Mouse (Mus musculus): ENCODE measurements around the gene Ccndbp1. TPM values are rescaled to one million over a fixed set of nuclear protein-coding genes. Genes with fewer than 3 reads are reported as not detected.

Gene Ccndbp1
- polyA plus RNA-seq, 1 experiment from 2014 or later = 42.9 TPM

DNA sequence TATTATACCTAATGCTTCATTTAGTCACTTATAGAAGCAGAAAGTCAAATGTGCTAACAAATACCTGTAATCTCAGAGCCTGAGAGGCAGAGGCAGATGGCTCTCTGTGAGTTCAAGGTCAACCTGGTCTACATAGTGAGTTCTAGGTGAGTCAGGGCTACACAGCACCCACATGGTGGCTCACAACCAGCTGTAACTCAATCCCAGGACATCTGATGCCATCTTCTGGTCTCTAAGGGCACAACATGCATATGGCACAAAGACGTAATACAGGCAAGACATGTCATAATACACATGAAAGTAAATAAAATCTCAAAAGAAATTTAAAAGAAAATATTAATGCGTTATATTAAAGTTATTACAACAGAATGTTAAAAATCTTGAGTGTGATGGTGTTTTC is 4.6 kb upstream of the Ccndbp1 start:
- Histone ChIP-seq H3K4me2 (no peak overlapping the region), H3K4me1 (replicated peaks) (no peaks in the 10 kb centered on the region)
- 61% methylated on average over 2 of the region's 2 CpGs for WGBS

GRCm38 (mm10) chr2:121004018-121004811 is 4.0 kb upstream of the Ccndbp1 start:
- 77% methylated on average over 7 of the region's 7 CpGs for WGBS
- ATAC-seq (replicated peaks; ENCODE audit: insufficient number of reproducible peaks, insufficient read depth, low FRiP score, low read depth) = no peak

More for the DNA sequence above, 4.6 kb upstream of the Ccndbp1 start:
- H3K27ac ChIP-seq = no peak overlapping the region
- no peaks in the 10 kb centered on the region for H3K27me3 ChIP-seq
- H3K4me3 ChIP-seq = no peak overlapping the region
- no peak overlapping the region for H3K9ac ChIP-seq
- no peaks in the 10 kb centered on the region for H3K9me3 ChIP-seq (replicated peaks)
- H3K36me3 ChIP-seq = no peaks in the 10 kb centered on the region
- ATAC-seq (replicated peaks; ENCODE audit: insufficient number of reproducible peaks, insufficient read depth, low FRiP score, low read depth) = no peak

GRCm38 (mm10) chr2:121006986-121007385 is 1.2 kb upstream of the Ccndbp1 start:
- H3K36me3 ChIP-seq = 0 out of 2 replicates have a peak, but pooled peaks cover 3% of the 10 kb centered on the region
- H3K4me3 ChIP-seq = no peak overlapping the region
- H3K9ac ChIP-seq = no peak overlapping the region
- peaks cover 8% of the 10 kb centered on the region for H3K4me1 ChIP-seq (replicated peaks)
- no peak overlapping the region for H3K27ac ChIP-seq
- H3K27me3 ChIP-seq = no peaks in the 10 kb centered on the region
- no peak overlapping the region for H3K4me2 ChIP-seq
- H3K9me3 ChIP-seq (replicated peaks) = no peaks in the 10 kb centered on the region
- no peak for ATAC-seq (replicated peaks; ENCODE audit: insufficient number of reproducible peaks, insufficient read depth, low FRiP score, low read depth)
- 83% methylated on average over 1 of the region's 1 CpGs for WGBS

More at GRCm38 (mm10) chr2:121004018-121004811, 4.0 kb upstream of the Ccndbp1 start:
- Histone ChIP-seq H3K9ac (no peak overlapping the region), H3K4me1 (replicated peaks) (peaks cover 5% of the 10 kb centered on the region), H3K36me3 (no peaks in the 10 kb centered on the region), H3K9me3 (replicated peaks) (no peaks in the 10 kb centered on the region), H3K27me3 (no peaks in the 10 kb centered on the region), H3K27ac (no peak overlapping the region), H3K4me2 (no peak overlapping the region), H3K4me3 (no peak overlapping the region)

DNA sequence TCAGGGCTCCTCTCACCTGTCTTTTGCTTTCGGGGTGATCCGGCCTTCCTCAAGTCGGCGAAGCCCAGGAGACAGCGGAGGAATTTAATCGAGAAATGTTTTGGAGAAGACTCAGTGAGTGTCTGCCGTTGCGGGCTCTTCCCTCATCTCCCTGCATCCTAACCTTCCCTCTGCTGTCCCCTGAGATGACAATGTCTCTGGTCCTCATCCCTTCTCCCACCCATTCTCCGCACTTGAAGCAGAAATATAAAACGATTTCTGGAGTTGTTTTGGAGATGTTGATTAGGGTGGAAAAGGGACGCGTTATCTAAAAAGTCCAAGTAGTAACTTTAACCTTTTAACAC is 433 bp downstream of the Ccndbp1 start:
- Histone ChIP-seq H3K27me3 (no peaks in the 10 kb centered on the region), H3K36me3 (0 out of 2 replicates have a peak, but pooled peaks cover 12% of the 10 kb centered on the region), H3K9me3 (replicated peaks) (no peaks in the 10 kb centered on the region), H3K9ac (peak overlapping the region; percentile 70), H3K4me1 (replicated peaks) (peaks cover 8% of the 10 kb centered on the region), H3K4me3 (peak overlapping the region; percentile 85), H3K4me2 (peak overlapping the region; percentile 86), H3K27ac (no peak overlapping the region)
- no peak for ATAC-seq (replicated peaks; ENCODE audit: insufficient number of reproducible peaks, insufficient read depth, low FRiP score, low read depth)
- under 1% methylated on average over 12 of the region's 12 CpGs for WGBS

- no peaks in the 10 kb centered on the region for H3K9me3 ChIP-seq (replicated peaks)
- peak overlapping the region; percentile 85 for H3K4me3 ChIP-seq
- H3K4me2 ChIP-seq = peak overlapping the region; percentile 86
- H3K9ac ChIP-seq = peak overlapping the region; percentile 70; the same call in 1 of the 2 replicates
- no peaks in the 10 kb centered on the region for H3K27me3 ChIP-seq
- 0 out of 2 replicates have a peak, but pooled peaks cover 15% of the 10 kb centered on the region for H3K36me3 ChIP-seq
- no peak overlapping the region for H3K27ac ChIP-seq
- ATAC-seq (replicated peaks; ENCODE audit: insufficient number of reproducible peaks, insufficient read depth, low FRiP score, low read depth) = no peak
- peaks cover 8% of the 10 kb centered on the region for H3K4me1 ChIP-seq (replicated peaks)
- WGBS = 23% methylated on average over 5 of the region's 5 CpGs
Observed at GRCm38 (mm10) chr2:121009071-121009677, 971 bp downstream of the Ccndbp1 start.

DNA sequence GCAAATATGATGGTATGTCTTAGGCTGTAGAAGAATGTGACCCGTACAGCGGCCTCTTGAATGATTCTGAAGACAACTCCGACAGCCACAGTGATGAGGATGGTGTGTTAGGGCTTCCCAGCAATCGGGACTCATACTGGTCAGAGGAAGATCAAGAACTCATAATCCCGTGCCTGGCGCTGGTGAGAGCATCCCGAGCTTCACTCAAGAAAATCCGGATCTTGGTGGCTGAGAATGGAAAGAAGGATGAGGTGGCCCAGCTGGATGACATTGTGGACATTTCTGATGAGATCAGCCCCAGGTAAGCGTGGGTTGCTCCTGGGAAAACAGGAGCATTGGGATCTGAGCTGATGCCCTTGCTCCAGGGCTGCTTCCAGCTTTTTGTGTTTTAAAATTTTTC is 4.5 kb downstream of the Ccndbp1 start:
- peaks cover 8% of the 10 kb centered on the region for H3K4me1 ChIP-seq (replicated peaks)
- H3K4me3 ChIP-seq = no peak overlapping the region
- no peaks in the 10 kb centered on the region for H3K27me3 ChIP-seq
- H3K36me3 ChIP-seq = peaks cover 23% of the 10 kb centered on the region
- no peak for ATAC-seq (replicated peaks; ENCODE audit: insufficient number of reproducible peaks, insufficient read depth, low FRiP score, low read depth)
- H3K9ac ChIP-seq = no peak overlapping the region
- H3K27ac ChIP-seq = no peak overlapping the region
- H3K9me3 ChIP-seq (replicated peaks) = no peaks in the 10 kb centered on the region
- no peak overlapping the region for H3K4me2 ChIP-seq
- WGBS = 85% methylated on average over 9 of the region's 9 CpGs

GRCm38 (mm10) chr2:121015507-121015906 is 7.3 kb downstream of the Ccndbp1 start:
- Histone ChIP-seq H3K9me3 (replicated peaks) (no peaks in the 10 kb centered on the region), H3K9ac (no peak overlapping the region), H3K36me3 (peaks cover 27% of the 10 kb centered on the region), H3K4me2 (no peak overlapping the region), H3K27ac (no peak overlapping the region), H3K4me3 (no peak overlapping the region), H3K4me1 (replicated peaks) (no peaks in the 10 kb centered on the region), H3K27me3 (no peaks in the 10 kb centered on the region)
- ATAC-seq (replicated peaks; ENCODE audit: insufficient number of reproducible peaks, insufficient read depth, low FRiP score, low read depth) = no peak
- 69% methylated on average over 2 of the region's 2 CpGs for WGBS

GRCm38 (mm10) chr2:121016226-121016625 is 8.0 kb downstream of the Ccndbp1 start:
- Histone ChIP-seq H3K4me1 (replicated peaks) (no peaks in the 10 kb centered on the region), H3K4me2 (no peak overlapping the region), H3K36me3 (peaks cover 27% of the 10 kb centered on the region), H3K9ac (no peak overlapping the region), H3K9me3 (replicated peaks) (no peaks in the 10 kb centered on the region), H3K27me3 (no peaks in the 10 kb centered on the region), H3K4me3 (no peak overlapping the region), H3K27ac (no peak overlapping the region)
- no peak for ATAC-seq (replicated peaks; ENCODE audit: insufficient number of reproducible peaks, insufficient read depth, low FRiP score, low read depth)
- 74% methylated on average over 9 of the region's 9 CpGs for WGBS

- Histone ChIP-seq H3K9ac (no peak overlapping the region), H3K9me3 (replicated peaks) (no peaks in the 10 kb centered on the region), H3K27me3 (no peaks in the 10 kb centered on the region), H3K4me1 (replicated peaks) (no peaks in the 10 kb centered on the region), H3K4me3 (no peak overlapping the region), H3K4me2 (no peak overlapping the region), H3K36me3 (peaks cover 23% of the 10 kb centered on the region), H3K27ac (no peak overlapping the region; the same call in 1 of the 2 replicates)
- WGBS = 71% methylated on average over 1 of the region's 1 CpGs
- no peak for ATAC-seq (replicated peaks; ENCODE audit: insufficient number of reproducible peaks, insufficient read depth, low FRiP score, low read depth)
Observed at GRCm38 (mm10) chr2:121017151-121017550, 8.9 kb downstream of the Ccndbp1 start.

GRCm38 (mm10) chr2:121022918-121023317 is 14.7 kb downstream of the Ccndbp1 start:
- Histone ChIP-seq H3K4me1 (replicated peaks) (no peaks in the 10 kb centered on the region), H3K9ac (no peak overlapping the region), H3K9me3 (replicated peaks) (no peaks in the 10 kb centered on the region), H3K27me3 (no peaks in the 10 kb centered on the region), H3K36me3 (peaks cover 1% of the 10 kb centered on the region), H3K4me2 (no peak overlapping the region), H3K27ac (no peak overlapping the region), H3K4me3 (no peak overlapping the region)
- WGBS = 63% methylated on average over 5 of the region's 5 CpGs
- ATAC-seq (replicated peaks; ENCODE audit: insufficient number of reproducible peaks, insufficient read depth, low FRiP score, low read depth) = no peak

- Histone ChIP-seq H3K36me3 (no peaks in the 10 kb centered on the region), H3K9me3 (replicated peaks) (no peaks in the 10 kb centered on the region), H3K9ac (no peak within 1 kb of the TSS), H3K4me1 (replicated peaks) (no peaks in the 10 kb centered on the region), H3K27me3 (no peaks in the 10 kb centered on the region), H3K4me3 (no peak within 1 kb of the TSS), H3K27ac (no peak within 1 kb of the TSS), H3K4me2 (no peak within 1 kb of the TSS)
- 50% methylated on average over 5 of the region's 5 CpGs for WGBS
- peak; percentile 53 for ATAC-seq (replicated peaks; ENCODE audit: insufficient number of reproducible peaks, insufficient read depth, low FRiP score, low read depth)
Observed at GRCm38 (mm10) chr2:121036733-121037341, 28.6 kb downstream of the Ccndbp1 start, which contains the start of gene Epb42. Epb42 (minus strand) TSS chr2:121037072.

Measured in heart, embryonic 15.5 days (tissue).